Mouse (Mus musculus) megakaryocyte progenitor cell, adult 5-6 weeks (primary cell): Measurements from ENCODE around the gene F12. TPM values are rescaled to one million over a fixed set of nuclear protein-coding genes. Genes with fewer than 3 reads are reported as not detected.
"Not testable (repeated sequence)": the region's sequence is repeated elsewhere in the genome, so short reads cannot be mapped to it uniquely, and the experiment has no call there.

Experiments used
- ATAC-seq: replicated peaks from 2 replicates; pipeline ENCODE4 v1.8.0; 2016; ENCODE audit warnings: mild to moderate bottlenecking, moderate TSS enrichment, inconsistent platforms; ENCODE audit not compliant: poor library complexity
- total RNA-seq, 2 experiments: library from RNA; stranded (forward) in 1 of 2; stranded (reverse) in 1 of 2; fragments of 157-497, 149-512 nt in 1 of 2; fragments of 200-1000 nt in 1 of 2; gene quantifications; 2 replicates each; pipeline versions ENCODE4 v1.2.3 to v1.2.4; 2015 to 2017

Gene F12
- total RNA-seq, 2 experiments from 2014 or later = not detected

DNA sequence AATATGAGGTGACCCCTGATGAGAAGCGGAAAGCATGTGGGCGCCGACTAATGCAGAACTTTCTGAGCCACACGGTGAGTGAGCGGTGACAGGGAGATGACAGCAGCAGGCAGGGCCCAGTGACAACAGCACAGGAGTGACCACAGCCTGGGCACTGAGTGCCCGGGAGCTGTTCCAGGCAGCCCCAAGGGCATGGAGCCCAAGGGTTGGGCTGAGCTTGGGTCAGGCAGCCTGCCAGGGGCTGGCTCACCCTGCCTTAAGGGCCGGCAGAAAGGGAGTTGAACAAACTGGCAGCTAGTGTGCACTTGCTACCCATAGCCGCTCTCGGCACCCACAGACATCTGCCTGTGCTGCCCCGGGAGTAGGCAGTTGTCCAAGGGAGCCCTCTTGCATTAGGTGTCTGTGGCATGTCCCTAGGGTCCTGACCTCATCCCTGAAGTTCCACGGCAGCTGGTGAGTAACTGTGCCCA is 24.0 kb upstream of the F12 start:
- ATAC-seq = no peak

DNA sequence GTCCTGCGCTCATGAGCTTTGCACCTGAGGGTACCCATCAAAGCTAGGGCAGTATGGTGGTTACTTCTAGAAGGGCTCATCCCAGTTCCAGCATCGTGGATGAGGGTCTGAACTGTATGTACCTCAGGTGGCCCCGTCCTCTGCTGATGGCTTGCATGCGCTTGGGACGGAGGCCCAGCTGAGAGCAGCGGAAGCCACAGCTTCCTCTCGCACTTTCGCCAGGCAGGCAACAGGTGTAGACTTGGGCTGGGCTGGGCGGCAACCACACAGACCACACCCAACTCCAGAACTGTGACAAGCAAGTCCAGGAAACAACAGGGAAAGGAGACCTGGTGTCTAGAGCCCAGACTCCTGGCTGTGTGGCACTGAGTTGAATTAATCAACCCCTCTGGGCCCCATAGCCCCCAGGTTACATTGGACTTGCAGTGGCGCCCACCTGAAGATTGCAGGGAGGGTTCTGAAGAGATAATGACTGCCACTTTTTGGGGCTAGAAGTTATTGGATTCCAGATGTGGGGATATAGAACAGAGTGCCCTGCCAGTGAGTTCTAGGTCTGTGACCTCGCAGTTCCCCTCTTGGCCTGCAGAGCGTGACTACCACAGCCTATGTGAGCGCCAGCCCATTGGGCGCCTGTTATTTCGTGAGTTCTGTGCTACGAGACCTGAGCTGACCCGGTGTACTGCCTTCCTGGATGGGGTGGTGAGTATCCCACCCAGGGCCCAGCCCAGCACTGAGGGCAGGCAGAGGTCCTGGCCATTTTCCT is 23.3 kb upstream of the F12 start:
- no peak; the same call in 1 of the 2 replicates for ATAC-seq

DNA sequence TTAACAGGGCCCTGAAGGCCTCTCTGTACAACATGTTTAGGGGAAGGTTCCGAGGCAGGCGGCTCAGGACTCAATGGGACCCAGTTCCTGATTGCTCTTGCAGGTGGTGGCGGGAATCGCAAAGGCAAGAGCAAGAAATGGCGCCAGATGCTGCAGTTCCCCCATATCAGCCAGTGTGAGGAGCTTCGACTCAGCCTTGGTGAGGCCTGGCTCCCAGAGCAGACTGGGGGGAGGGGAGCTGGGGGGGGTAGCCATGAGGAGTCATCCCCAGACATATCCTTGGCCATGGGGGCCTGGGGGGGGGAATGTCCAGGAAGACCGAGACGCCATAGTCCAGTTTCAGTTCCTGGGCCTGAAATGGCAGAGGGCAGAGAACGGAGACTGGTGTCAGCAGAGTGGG is 22.6 kb upstream of the F12 start:
- ATAC-seq = no peak

DNA sequence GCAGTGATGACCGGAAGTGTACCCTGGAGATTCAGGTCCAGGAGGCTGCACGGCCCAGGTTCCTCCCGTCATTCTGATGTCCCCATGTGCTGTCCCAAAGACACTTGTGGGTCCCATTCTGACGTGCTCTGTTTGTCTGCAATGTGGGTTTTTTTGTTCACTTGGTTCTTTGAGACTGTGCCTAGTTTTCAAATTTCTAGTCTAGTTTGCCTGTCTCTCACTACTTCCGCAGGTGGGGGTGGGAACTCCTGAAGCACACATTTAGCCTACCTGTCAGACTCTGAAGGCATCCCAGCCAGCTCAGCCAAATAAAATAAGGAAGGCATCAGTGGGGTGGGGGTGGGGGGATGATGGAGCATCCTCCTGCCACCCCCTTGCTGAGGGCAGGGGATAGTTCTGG is 21.5 kb upstream of the F12 start:
- ATAC-seq = no peak

DNA sequence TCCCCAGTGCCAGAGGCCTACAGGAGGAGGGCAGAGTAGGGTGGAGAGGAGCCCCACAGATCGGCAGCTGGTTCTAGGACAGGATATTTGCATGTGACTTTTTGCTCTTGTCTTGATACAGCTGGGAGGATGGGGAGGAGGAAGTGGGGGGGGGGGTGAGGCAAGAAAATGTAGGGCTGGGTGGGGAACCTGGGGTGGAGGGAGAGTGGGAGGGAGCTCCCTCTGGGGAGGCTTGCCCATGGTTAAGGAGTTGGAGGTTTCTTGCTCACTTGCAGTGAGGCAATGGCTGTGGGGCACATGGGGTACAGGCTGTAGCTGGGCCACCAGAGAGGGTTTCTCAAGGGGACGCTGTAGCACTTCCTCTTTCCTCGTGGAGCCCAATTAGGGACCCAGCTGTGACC is 20.9 kb upstream of the F12 start:
- ATAC-seq = peak; percentile 45

DNA sequence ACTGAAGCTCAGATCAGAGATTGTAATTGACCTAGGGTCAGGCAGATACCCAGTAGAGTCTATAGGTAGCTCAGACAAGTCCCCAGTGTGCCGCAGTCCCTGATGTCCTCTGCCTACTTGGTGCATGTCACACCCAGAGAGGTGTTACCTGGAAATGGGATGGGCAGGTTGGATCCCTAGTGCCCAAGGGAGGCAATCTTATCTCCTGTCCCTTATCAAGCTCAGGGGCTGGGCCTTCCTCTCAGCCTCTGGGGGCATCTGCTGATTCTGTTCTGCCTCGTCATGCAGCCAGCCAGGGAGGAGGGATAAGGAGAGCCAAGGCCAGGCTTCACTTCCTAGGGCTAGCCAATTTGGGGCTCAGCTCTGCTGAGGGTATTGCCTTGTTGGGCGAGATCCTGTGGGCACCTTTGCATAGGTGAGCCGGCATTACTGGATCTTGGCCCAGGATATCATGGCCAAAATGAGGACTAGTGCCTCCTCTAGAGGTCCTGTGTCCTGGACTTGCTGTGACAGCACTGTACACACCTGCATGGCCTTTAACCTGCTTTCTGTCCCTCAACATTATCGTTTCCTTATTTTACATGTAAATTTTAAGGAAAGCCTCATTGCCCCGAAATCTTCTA is 20.0 kb upstream of the F12 start:
- ATAC-seq = peak; percentile 27

DNA sequence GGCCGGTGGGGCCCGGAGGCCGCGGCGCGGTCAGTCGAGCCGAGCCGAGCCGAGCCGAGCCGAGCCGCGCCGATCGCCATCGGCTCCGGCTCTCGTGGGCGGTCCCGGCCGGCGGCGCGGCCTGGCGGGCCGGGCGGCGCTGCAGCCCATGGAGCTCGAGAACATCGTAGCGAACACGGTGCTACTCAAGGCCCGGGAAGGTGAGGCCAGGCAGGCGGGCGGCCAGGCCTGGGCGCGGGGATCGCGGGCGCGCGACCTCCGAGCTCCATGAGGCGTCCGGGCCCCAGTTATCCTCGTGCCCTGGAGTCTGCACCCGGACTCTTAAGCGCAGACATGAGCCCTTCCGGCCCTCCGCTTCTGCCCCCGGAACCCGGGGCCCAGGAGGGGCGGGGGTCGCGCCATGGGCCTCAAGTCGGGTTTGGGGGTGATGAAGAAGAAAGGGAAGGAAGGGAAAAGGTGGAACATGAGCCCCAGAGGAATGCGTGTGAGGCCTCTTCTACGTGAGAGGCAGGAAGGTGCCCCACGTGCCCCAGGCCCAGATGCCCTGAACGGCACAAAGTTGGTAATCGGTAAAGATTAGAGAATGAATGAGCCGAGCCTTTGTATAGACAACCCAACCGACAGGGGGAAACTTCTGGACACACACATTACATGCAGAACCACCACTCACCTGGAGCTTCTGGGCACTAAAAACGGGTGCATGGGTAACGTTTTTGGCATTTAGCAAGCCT is 18.9 kb upstream of the F12 start:
- no peak for ATAC-seq

DNA sequence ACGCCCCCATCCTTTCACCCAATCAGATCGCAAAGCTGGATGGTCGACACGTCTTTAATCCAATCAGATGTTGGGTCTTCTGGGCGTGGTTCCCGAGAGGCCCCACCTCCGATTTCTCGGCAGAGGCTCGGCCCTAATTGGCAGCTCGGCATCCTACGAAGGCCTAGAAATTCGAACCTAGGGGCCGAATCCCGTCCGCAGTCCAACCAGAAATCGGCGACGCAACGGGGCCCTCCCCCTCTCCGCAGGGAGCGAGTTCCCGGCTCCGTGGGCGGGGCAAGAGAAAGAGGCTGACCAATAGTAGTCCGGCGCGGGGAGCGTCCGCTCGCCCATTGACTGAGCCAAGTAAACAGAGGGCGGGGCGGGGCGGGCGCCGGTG is 18.3 kb upstream of the F12 start, which contains the start of gene Grk6:
TSS of gene Grk6 (plus strand) at position 136 of the 379 bp plus-strand sequence.
- ATAC-seq = peak; percentile 78

DNA sequence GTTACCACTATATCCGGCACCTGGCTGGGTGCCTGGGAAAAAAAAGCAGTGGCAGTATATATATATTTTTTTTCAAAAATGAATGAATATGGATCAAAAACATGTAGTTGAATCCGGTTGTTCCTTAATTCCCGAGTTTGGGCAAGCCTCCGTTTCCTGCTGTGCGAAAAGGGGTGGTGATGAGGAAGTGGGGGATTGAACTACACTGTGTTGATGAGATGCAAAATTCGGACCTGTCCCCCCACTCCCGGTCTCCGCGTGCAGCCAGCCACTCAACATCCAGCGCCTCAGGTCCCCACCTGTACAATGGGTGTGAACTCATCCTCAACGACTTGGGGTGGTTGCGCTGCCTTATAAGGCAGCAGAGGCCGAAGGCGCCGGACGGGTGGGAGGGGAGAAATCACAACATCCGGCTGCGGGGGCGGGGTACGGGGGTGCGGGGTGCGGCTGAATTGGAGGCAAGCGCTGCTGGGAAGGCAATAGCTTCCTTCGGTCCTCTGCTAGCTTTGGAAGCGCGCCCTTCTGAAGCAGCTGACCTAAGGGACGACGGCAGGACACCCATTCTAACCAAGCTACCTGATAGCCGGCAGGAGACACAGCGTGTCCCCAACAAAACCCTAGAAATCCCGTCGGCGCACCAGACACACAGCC is 17.8 kb upstream of the F12 start:
- ATAC-seq = peak; percentile 10

DNA sequence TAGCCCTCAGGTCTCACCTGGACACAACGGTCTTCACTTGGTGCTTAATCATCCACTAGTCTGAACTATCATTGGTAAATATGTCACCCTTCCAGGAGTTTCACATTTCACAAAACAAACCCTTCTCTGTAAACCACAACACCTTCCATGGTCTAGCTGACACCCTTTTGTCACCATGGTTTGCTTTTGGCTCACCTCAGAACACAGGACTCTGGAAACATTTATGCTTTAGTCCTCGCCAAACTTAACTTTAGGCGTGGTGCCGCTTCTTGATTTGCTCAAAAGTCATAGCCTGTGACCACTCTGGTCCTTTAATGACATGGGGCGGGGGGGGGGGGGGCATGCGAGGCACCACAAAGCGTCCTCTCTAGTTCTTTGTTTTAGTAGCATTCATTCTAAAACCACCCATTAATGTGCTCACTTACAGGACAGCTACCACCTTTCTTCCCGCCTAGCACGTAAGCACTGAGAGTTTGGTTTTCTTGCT is 17.2 kb upstream of the F12 start:
- no peak for ATAC-seq

DNA sequence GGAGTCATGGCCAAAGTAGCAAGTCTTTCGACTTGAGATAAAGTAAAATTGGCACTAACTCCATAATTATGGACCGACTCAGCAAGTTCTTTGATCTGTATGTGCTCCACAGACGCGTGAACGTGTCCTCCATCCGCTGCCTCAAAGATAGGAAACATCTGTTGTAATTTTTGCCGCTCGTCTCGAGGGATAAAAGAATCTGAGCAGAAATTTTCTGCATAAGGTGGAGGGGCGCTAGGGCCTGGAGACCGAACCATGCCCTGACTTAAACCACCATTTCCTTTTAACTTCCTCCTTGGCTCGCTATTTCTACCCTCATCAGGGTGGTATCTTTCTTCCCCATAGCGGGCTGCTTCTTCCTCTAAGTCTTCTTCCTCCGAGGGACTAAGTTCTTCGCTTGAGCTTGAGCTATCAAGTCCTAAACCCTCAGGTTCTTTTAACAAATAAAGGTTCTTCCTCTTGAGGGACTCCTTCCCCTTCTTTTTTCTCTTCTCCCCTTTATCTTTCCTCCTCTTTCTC is 10.6 kb upstream of the F12 start:
- ATAC-seq = not testable (repeated sequence)

DNA sequence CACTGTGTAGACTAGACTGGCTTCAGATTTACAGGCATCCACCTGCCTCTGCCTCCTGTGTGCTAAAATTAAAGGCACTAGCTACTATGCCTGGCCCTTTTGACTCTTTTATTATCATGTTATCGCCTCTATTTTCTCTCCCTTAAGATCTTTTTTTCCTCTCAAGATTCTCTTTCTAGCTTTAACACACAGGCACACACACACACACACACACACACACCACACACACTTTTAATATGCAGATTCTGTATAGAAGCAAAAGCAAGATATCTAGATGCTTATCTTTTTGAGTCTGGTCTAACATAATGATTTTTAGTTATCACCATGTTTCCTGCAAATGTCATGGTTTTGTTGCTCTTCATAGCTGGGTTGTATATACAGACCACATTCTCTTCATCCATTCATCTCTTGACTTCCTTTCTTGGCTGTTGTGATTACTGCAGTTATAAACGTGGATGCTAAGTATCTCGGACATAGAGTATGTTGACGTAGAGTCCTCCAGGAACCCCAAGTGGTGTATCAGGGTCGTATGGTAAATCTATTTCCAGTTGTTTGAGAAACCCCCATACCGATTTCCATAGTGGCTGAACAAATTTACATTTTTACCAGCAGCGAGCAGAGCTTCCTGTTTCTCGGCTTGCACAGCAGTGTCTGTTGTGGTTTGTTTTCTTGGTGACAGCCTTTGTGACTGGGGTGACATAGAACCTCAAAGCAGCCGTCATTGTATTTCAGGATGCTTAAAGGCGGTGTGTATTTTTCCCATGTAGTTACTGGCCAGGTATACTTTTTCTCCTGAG is 5.5 kb upstream of the F12 start:
- ATAC-seq = peak; percentile 57

DNA sequence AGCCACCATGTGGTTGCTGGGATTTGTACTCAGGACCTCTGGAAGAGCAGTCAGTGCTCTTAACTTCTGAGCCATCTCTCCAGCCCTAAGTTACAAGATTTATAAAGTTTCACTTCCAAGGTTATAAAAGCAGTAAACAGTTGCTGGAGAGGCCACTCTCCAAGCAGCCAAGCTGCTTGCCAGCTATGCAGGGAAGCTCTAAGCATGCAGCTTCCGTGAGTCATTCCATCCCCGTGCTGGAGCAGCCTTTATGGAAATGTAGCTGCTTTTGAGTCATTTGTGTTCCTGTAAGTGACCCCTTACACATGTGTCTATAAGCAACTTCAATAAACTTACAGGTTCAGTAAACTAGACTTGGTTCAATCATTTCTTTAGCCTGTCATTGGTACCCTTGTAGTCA is 4.0 kb upstream of the F12 start:
- no peak for ATAC-seq

DNA sequence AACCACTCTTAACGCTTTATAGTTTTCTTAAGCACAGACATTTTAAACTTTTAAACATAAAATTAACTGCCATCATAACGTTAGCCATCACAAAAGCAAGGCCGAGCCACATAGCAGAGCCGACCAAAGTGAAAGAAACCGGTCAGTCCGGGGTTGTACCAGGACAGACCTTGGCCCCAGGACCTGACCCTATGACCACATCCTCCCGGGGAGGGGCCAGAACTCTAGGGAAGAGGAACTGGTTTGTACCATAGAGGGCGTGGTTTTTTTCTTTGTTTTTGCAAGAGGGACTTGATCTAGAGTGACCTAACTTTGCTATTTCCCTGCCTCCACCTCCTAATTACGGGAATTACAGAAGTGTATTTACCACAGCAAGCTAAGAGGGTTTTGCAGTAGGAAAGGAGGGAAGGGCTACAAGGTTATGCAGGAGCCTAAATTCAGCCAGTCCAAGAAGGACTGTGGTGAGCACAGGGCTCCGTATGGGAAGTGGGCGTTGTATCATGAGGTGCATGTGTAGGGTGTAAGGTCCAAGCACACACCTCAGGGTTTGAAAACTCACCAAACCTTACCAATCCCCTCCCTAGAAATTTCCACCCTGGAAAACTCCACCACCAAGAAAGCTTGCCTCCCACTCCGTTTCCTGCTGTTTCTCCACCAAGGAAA is 2.8 kb upstream of the F12 start:
- ATAC-seq = peak; percentile 91

DNA sequence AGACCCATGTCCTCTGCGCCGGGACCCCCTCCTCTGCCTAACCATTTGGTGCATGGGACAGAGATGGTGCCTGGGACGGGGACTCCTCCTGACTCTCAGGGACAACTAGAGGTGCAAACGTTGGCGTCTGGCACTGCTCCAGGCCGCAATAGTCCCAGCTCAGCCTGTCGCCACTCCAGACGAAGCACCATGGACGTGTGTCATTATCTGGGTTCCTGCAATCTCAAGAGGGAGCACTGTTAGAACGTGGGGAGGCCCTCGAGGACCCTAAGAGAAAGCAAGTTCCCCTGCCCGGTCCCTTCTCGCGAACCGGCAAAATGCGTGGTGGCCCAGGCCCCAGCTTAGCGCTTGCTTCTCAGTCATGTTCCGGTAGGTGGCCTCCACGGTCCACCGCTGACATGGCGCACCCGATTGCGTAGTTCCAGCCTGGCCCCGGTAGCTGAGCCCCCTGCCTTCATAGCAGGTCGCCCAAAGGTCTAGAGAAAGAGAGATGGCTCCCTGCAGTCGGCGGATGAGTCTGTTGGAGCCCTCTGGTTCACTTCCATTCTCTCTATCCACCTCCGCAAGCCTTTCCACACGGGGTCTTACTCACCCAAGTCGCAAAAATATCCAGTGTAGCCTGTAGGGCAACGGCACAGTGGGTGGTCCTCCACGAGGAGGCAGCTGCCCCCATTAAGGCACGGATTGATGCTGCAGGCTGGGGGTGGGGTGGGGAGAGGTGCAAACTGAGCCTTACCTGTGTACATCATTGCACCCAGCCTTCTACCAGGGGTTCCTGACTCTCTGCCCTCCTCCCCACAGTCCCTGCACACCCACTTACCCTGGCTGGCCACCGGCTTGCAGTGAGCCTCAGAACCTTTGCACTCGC is 5.4 kb downstream of the F12 start:
- peak; percentile 73 for ATAC-seq

DNA sequence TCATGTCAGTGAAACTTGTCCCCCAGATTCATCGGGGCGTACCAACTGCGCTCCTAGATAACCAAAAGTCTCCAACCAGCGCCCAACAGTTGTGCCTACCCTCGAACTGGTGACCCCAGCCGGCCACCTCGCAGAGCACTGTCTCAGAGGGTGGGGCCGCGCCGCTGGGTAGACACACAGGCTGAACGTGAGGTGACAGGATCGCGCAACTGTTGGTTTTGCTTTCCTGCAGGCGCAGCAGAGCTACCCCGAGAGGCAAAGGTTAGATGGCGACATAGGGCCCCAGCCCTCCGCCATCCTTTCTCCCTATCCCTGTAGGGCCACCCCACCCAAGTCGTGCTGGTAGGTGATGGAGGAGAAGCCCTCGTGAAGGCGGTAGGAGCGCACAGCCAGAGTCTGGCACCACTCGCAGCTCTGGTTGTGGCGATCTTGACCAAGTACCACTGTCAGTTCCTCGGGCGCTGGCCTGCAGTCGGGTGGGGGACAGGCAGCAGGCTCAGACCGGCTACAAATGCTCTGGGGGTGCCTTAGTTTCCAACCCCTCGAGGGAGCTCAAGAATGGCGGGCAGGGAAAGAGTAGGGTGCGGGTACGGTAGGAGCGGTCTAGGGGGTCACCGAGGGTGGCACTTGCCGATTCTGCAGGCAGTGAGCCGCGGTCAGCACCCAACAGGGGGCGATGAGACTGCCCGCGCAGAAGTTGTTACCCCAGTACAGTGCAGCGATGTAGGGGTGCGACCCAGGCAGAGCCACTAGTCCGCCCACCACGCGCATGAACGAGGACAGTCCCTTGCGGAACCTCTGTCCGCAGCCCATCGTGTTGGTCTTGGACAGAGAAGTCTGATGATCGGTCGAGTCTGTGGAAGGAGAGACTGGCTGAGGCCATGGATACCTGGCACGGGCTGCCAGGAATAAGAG is 6.3 kb downstream of the F12 start:
- no peak; the same call in 1 of the 2 replicates for ATAC-seq

DNA sequence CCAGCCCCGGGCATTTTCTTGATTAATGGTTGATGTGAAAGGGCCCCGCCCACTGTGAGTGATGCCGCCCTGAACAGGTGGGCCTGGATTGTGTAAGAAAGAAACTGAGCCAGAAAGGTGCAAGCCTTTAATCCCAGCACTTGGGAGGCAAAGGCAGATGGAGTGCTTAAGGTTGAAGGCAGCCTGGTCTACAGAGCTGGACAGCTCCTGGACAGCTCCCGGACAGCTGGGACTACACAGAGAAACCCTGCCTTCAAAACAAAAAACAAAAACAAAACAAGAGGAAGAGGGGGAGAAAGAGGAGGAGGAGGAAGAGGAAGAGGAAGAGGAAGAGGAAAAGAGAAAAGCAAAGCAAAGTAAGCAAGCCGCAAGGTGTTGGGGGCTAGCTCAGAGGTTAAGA is 7.5 kb downstream of the F12 start:
- no peak for ATAC-seq

DNA sequence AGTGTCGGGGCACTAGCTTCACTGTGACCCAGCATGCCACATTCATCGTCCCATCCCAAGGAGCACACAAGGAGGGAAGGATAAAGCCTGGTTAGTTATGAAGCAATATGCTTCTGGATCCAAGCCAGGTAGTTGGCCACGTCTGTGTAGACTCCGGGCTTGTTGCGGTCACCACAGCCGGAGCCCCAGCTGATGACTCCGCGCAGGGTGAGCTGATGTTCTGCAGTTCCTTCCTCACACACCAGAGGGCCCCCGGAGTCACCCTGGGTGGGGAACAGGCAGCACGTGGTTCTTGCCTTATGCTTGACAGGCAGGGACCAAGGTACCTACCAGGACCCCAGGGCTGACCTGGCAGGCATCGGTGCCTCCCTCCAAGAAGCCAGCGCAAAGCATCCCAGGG is 8.6 kb downstream of the F12 start:
- ATAC-seq = peak; percentile 69
